20 mouse cellular contexts compared by ENCODE assay signal in genomic region chr7:83556488-83556887, GRCm38 (mm10). TPM values are rescaled to one million over a fixed set of nuclear protein-coding genes. Genes with fewer than 3 reads are reported as not detected.
DNase-seq lines count a peak whose midpoint lies in the region; ATAC-seq and TF ChIP-seq lines count a peak whose summit lies in the region.
"Had no signal": no experiment of that assay in that cellular context is flagged by ENCODE, and none has a peak within 500 bp of the region (broad histone marks: within the 10 kb centered on the region; RNA-seq: fewer than 3 reads in every experiment).

No protein-coding gene starts in this region.

- POLR2A ChIA-PET in Patski (lab: Charles Lee), result no interaction called here

- H3K36me3 ChIP-seq in lung, postnatal 0 days (ENCODE audit: insufficient read depth, low read length), result no peaks in the 10 kb centered on the region
- no peaks in the 10 kb centered on the region for H3K36me3 ChIP-seq in midbrain, postnatal 0 days (ENCODE audit: insufficient read depth, low read length)
- H3K36me3 ChIP-seq: embryonic facial prominence, embryonic 13.5 days; forebrain, embryonic 12.5 days; heart, embryonic 13.5 days; hindbrain, embryonic 12.5 days had no signal

- no peak for TF ChIP-seq CTCF in lung, postnatal 0 days (IDR thresholded peaks at IDR 0.05)
- no peak for TF ChIP-seq CTCF in lung, adult 2 months (IDR thresholded peaks at IDR 0.05; ENCODE audit: insufficient read depth, low read length)
- no peak for TF ChIP-seq CTCF in Patski (IDR thresholded peaks at IDR 0.05)
- no peak for TF ChIP-seq CTCF in midbrain, postnatal 0 days (IDR thresholded peaks at IDR 0.05)

- ATAC-seq in lung, postnatal 0 days, result peak; percentile 40; the same call in 1 of the 2 replicates
- no peak for ATAC-seq in Patski
- ATAC-seq in megakaryocyte progenitor cell, adult 5-6 weeks (replicated peaks; ENCODE audit: poor library complexity), result peak; percentile 43
- ATAC-seq in midbrain, postnatal 0 days (ENCODE audit: low FRiP score), result no peak
- ATAC-seq: forebrain, postnatal 0 days; hindbrain, embryonic 16.5 days; inflammation-experienced regulatory T-cells, adult 6 months had no signal

- H3K27me3 ChIP-seq in lung, postnatal 0 days (replicated peaks; ENCODE audit: insufficient read depth, low read length), result no peaks in the 10 kb centered on the region
- H3K27me3 ChIP-seq in Patski, result peaks cover 8% of the 10 kb centered on the region
- H3K27me3 ChIP-seq in midbrain, postnatal 0 days (ENCODE audit: insufficient read depth, low read length), result no peaks in the 10 kb centered on the region
- H3K27me3 ChIP-seq: embryonic facial prominence, embryonic 13.5 days; forebrain, embryonic 12.5 days; hindbrain, embryonic 12.5 days had no signal

- no peak overlapping the region for H3K4me2 ChIP-seq in lung, postnatal 0 days (replicated peaks; ENCODE audit: low read depth, low read length)
- H3K4me2 ChIP-seq in midbrain, postnatal 0 days (ENCODE audit: low read depth, low read length, poor library complexity, severe bottlenecking), result no peak overlapping the region
- H3K4me2 ChIP-seq: embryonic facial prominence, embryonic 13.5 days; forebrain, embryonic 12.5 days; heart, embryonic 13.5 days; hindbrain, embryonic 12.5 days had no signal

- in situ Hi-C loops in Patski (cut with MboI; ENCODE audit: low pct_unique_long_range_greater_than_20kb), result no loop called here

- no peak overlapping the region for H3K27ac ChIP-seq in lung, postnatal 0 days (ENCODE audit: low read length)
- no peak overlapping the region for H3K27ac ChIP-seq in midbrain, postnatal 0 days (ENCODE audit: low read depth, low read length)
- H3K27ac ChIP-seq: embryonic facial prominence, embryonic 13.5 days; forebrain, embryonic 12.5 days; heart, embryonic 13.5 days; hindbrain, embryonic 12.5 days had no signal

- H3K9me3 ChIP-seq in lung, postnatal 0 days (ENCODE audit: low read length), result no peaks in the 10 kb centered on the region
- no peaks in the 10 kb centered on the region for H3K9me3 ChIP-seq in midbrain, postnatal 0 days (ENCODE audit: low read length)
- H3K9me3 ChIP-seq: embryonic facial prominence, embryonic 13.5 days; forebrain, embryonic 12.5 days; heart, embryonic 13.5 days; hindbrain, embryonic 12.5 days had no signal

- TF ChIP-seq POLR2A in lung, adult 2 months (IDR thresholded peaks at IDR 0.05; ENCODE audit: borderline replicate concordance, extremely low read depth, low read depth, low read length), result no peak

- no peak for TF ChIP-seq EP300 in lung, postnatal 0 days (IDR thresholded peaks at IDR 0.05)

- DNase-seq in lung, postnatal 0 days (ENCODE audit: low spot score), result peak; percentile 34
- DNase-seq in lung, adult 2 months, result no peak
- peak; percentile 77 for DNase-seq in Patski (ENCODE audit: low read depth, low spot score)
- DNase-seq in midbrain, postnatal 0 days (ENCODE audit: low spot score), result no peak
- DNase-seq in layer of hippocampus, postnatal 36 days, result no peak
- DNase-seq: adrenal gland, adult 8-10 months; B cell, adult 2 months; cerebellum, adult 11 months; cerebellum, adult 8-10 months; forebrain, postnatal 0 days; gastrocnemius, postnatal 25 days; heart, postnatal 36 days had no signal

- CTCF ChIA-PET in Patski (lab: Charles Lee), result no interaction called here

- no peak overlapping the region for H3K9ac ChIP-seq in lung, postnatal 0 days (replicated peaks; ENCODE audit: low read depth)
- H3K9ac ChIP-seq in midbrain, postnatal 0 days (replicated peaks; ENCODE audit: low read length, poor library complexity, severe bottlenecking), result no peak overlapping the region
- H3K9ac ChIP-seq: embryonic facial prominence, embryonic 13.5 days; forebrain, embryonic 12.5 days; forebrain, postnatal 0 days; heart, embryonic 13.5 days; hindbrain, embryonic 12.5 days had no signal

- 21% methylated on average over 2 of the region's 2 CpGs for WGBS in lung, postnatal 0 days
- WGBS in lung, adult 2 months, result 25% methylated on average over 2 of the region's 2 CpGs
- WGBS in midbrain, postnatal 0 days, result 90% methylated on average over 2 of the region's 2 CpGs

- no peak overlapping the region for H3K4me3 ChIP-seq in lung, postnatal 0 days (ENCODE audit: low read depth, low read length)
- H3K4me3 ChIP-seq in lung, adult 2 months (replicated peaks; ENCODE audit: extremely low read depth, low read depth, low read length), result no peak overlapping the region
- H3K4me3 ChIP-seq in midbrain, postnatal 0 days (ENCODE audit: low read depth, low read length), result no peak overlapping the region
- H3K4me3 ChIP-seq: embryonic facial prominence, embryonic 13.5 days; forebrain, embryonic 12.5 days; heart, embryonic 13.5 days; hindbrain, embryonic 12.5 days had no signal

- H3K4me1 ChIP-seq in lung, postnatal 0 days (ENCODE audit: insufficient read depth, low read depth, low read length), result no peaks in the 10 kb centered on the region
- H3K4me1 ChIP-seq in lung, adult 2 months (ENCODE audit: control insufficient read depth, insufficient read depth, low read length), result no peaks in the 10 kb centered on the region
- H3K4me1 ChIP-seq in midbrain, postnatal 0 days (ENCODE audit: insufficient read depth, low read length), result no peaks in the 10 kb centered on the region
- H3K4me1 ChIP-seq: embryonic facial prominence, embryonic 13.5 days; forebrain, embryonic 12.5 days; hindbrain, embryonic 12.5 days had no signal

RNA-seq across cellular contexts. Expression of gene Tmc3, which starts 28.2 kb away (rescaled TPM):
- 0.11 and 0.24 TPM in 2 replicates for polyA plus RNA-seq in lung, postnatal 0 days (2015; fragmentation: Nextera tagmentation; extraction: Ambion mirVana)
- 0.10 and 0.19 TPM in 2 replicates for polyA plus RNA-seq in lung, adult 2 months (2012; rRNA removed)
- 0.06 TPM for polyA plus RNA-seq in Patski (2021)
- total RNA-seq in megakaryocyte progenitor cell, adult 5-6 weeks (2015), result 0.64 TPM in 1 of 2 replicates, not detected in the other
- 0.17 TPM in 1 of 2 replicates, not detected in the other for total RNA-seq in megakaryocyte progenitor cell, adult 5-6 weeks (2017)
- total RNA-seq in midbrain, postnatal 0 days (2014; rRNA removed), result 0.11 and 0.47 TPM in 2 replicates
- polyA plus RNA-seq in midbrain, postnatal 0 days (2015; fragmentation: Nextera tagmentation; extraction: Ambion mirVana), result 0.18 and 0.23 TPM in 2 replicates
- total RNA-seq in layer of hippocampus, postnatal 36 days (2021), result under 1 TPM; 0.22 to 0.23 TPM
- total RNA-seq: MEL had no signal

Comparison
In these comparisons a context has a peak if more than half of its experiments do, and no peak if none do; other contexts are left out.
1. DNase-seq: peak in lung, postnatal 0 days (single experiment) and Patski (single experiment); none in lung, adult 2 months (single experiment), midbrain, postnatal 0 days (single experiment) and layer of hippocampus, postnatal 36 days (0 of 2).
2. ATAC-seq: peak in lung, postnatal 0 days (single experiment) and megakaryocyte progenitor cell, adult 5-6 weeks (single experiment); none in Patski (single experiment) and midbrain, postnatal 0 days (single experiment).